Mouse (Mus musculus) heart, postnatal 0 days (tissue): ENCODE results near the gene Sec24c. TPM values are rescaled to one million over a fixed set of nuclear protein-coding genes. Genes with fewer than 3 reads are reported as not detected.

Experiments
- ATAC-seq: fragments of 200-750 bp; cut with Nextera tagmentation; 2 replicates; pipeline ENCODE4 v1.8.0; 2017; ENCODE audit warnings: low read depth, moderate number of reproducible peaks, moderate library complexity; ENCODE audit not compliant: insufficient read depth
- DNase-seq: peaks from one replicate; pipeline ENCODE4 v3.0.0-alpha.2; 2016; ENCODE audit warnings: low spot score
- H3K27ac ChIP-seq: fragments of 300-500 bp; sonication (generic); 2 replicates; pipeline ENCODE4 v1.5.1; 2014; ENCODE audit warnings: low read depth, mild to moderate bottlenecking
- H3K27me3 ChIP-seq: fragments of 300-500 bp; sonication (generic); 2 replicates; pipeline ENCODE4 v1.6.1; 2014; ENCODE audit warnings: low read length, mixed read lengths; ENCODE audit not compliant: control insufficient read depth, insufficient read depth
- H3K36me3 ChIP-seq: fragments of 300-500 bp; sonication (generic); replicated peaks from 2 replicates; pipeline ENCODE4 v1.6.1; 2014; ENCODE audit warnings: low read length, mixed read lengths; ENCODE audit not compliant: control insufficient read depth, insufficient read depth
- H3K4me1 ChIP-seq: fragments of 300-500 bp; sonication (generic); 2 replicates; pipeline ENCODE4 v1.6.1; 2014; ENCODE audit warnings: antibody characterized with exemption; ENCODE audit not compliant: control insufficient read depth, insufficient read depth
- H3K4me2 ChIP-seq: fragments of 300-500 bp; sonication (generic); 2 replicates; pipeline ENCODE4 v1.6.1; 2014; ENCODE audit warnings: low read depth, mild to moderate bottlenecking, low read length, moderate library complexity
- H3K4me3 ChIP-seq: fragments of 300-500 bp; sonication (generic); 2 replicates; pipeline ENCODE4 v1.5.1; 2014; ENCODE audit warnings: low read depth, low read length
- H3K9ac ChIP-seq: fragments of 300-500 bp; sonication (generic); replicated peaks from 2 replicates; pipeline ENCODE4 v1.6.1; 2014; ENCODE audit warnings: low read depth, low read length, mixed read lengths
- H3K9me3 ChIP-seq: fragments of 300-500 bp; sonication (generic); replicated peaks from 2 replicates; pipeline ENCODE4 v1.6.1; 2016; ENCODE audit warnings: low read length; ENCODE audit not compliant: control insufficient read depth
- CTCF ChIP-seq: IDR thresholded peaks from 2 replicates; pipeline ENCODE4 v1.5.1; 2016; ENCODE audit warnings: antibody characterized with exemption, control low read depth, low read depth
- EP300 ChIP-seq: IDR thresholded peaks from 2 replicates; pipeline ENCODE4 v1.6.1; 2016; ENCODE audit warnings: antibody characterized with exemption, low read depth
- WGBS: fragments of 180-500 bp; shearing (Covaris S2); extraction: QIAGEN DNeasy Blood & Tissue Kit; methylation state at CpG from one replicate; pipeline ENCODE4 v1.1.7; 2014; 5-methylcytosine and 5-hydroxymethylcytosine counted together
- microRNA-seq: library from miRNA; unstranded; fragments of <30 nt; microRNA quantifications from one replicate; pipeline ENCODE4, GENCODE M21; 2016
- polyA plus RNA-seq: library from polyadenylated mRNA; unstranded; fragments of >200 nt; fragmentation: Nextera tagmentation; extraction: Ambion mirVana; gene quantifications from 2 replicates; pipeline ENCODE4 v1.2.1, GENCODE M21; 2015
- total RNA-seq: library from RNA; depleted of rRNA; stranded (reverse); fragments of >200 nt; gene quantifications from 2 replicates; pipeline ENCODE4 v1.2.3, GENCODE M21; 2014; ENCODE audit warnings: low replicate concordance; rRNA removed

The Sec24c gene
- total and polyA plus RNA-seq, 2 experiments from 2014 or later = 42.9 to 71.2 TPM

DNA sequence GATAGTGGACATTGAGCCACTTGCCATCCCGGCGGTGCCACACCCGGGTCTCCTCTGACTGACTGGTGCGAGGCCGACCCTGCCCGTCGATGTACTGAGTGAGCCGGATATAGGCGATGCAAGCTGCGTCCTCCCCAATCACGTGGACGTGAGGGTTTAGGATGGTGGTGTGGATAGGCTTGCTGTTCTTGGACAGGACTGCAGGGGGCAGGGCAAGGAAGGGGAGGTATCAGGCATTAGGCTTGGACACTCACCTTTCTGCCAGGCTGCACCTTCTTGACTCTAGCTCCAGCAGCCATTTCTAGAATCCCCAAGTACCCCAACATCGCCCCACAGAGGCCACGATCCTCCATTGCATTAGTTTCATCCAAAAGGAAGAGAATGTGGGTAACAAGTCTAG, 63.2 kb downstream of the Sec24c start:
- DNase-seq = peak; percentile 58
- Histone ChIP-seq H3K4me2 (no peak overlapping the region), H3K4me3 (no peak overlapping the region), H3K4me1 (peaks cover 20% of the 10 kb centered on the region), H3K27ac (no peak overlapping the region), H3K36me3 (peaks cover 57% of the 10 kb centered on the region), H3K9ac (no peak overlapping the region), H3K9me3 (no peaks in the 10 kb centered on the region), H3K27me3 (no peaks in the 10 kb centered on the region)
- TF ChIP-seq EP300 = no peak
- TF ChIP-seq CTCF = peak; percentile 80
- ATAC-seq = peak; percentile 20; the same call in 1 of the 2 replicates
- WGBS = 17% methylated on average over 14 of the region's 14 CpGs

- H3K27me3 ChIP-seq = no peaks in the 10 kb centered on the region
- H3K4me2 ChIP-seq = no peak overlapping the region
- H3K4me1 ChIP-seq = peaks cover 14% of the 10 kb centered on the region; the same call in 1 of the 2 replicates
- peaks cover 61% of the 10 kb centered on the region for H3K36me3 ChIP-seq
- no peak for TF ChIP-seq EP300
- TF ChIP-seq CTCF = no peak
- no peak for DNase-seq
- H3K9ac ChIP-seq = no peak overlapping the region
- no peaks in the 10 kb centered on the region for H3K9me3 ChIP-seq
- H3K27ac ChIP-seq = no peak overlapping the region
- no peak overlapping the region for H3K4me3 ChIP-seq
- 52% methylated on average over 8 of the region's 8 CpGs for WGBS
- no peak for ATAC-seq
These were observed 64.4 kb downstream of the Sec24c start for GRCm38 (mm10) chr14:20738511-20738910.

- Histone ChIP-seq H3K27ac (no peak overlapping the region), H3K9me3 (no peaks in the 10 kb centered on the region), H3K27me3 (no peaks in the 10 kb centered on the region), H3K4me2 (no peak overlapping the region), H3K36me3 (peaks cover 77% of the 10 kb centered on the region), H3K4me3 (no peak overlapping the region), H3K4me1 (no peaks in the 10 kb centered on the region), H3K9ac (no peak overlapping the region)
- DNase-seq (no peak), ATAC-seq (no peak)
- WGBS = 76% methylated on average over 9 of the region's 9 CpGs
- TF ChIP-seq EP300 (no peak), CTCF (no peak)
These were observed 67.2 kb downstream of the Sec24c start for GRCm38 (mm10) chr14:20741301-20741700.

DNA sequence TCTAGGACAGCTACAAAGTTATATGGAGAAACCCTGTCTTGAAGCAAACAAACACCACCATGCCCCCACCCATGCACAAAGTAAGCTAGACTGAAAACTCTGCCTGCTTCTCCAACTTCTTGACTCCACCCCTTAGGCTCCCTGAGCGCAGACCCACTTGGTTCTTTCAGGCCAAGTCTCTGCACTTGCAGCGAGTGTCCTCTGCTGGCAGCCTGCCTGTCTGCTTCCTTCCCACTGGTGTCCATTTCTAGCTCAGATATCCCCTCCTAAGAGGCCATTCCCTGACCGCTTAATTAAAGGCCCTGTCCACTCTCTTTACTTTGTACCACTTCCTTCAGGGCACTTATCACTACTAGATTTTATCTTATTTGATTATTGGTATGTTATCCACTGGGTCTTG, 69.5 kb downstream of the Sec24c start:
- DNase-seq (no peak), ATAC-seq (no peak)
- Histone ChIP-seq H3K27ac (no peak overlapping the region), H3K9me3 (no peaks in the 10 kb centered on the region), H3K9ac (no peak overlapping the region), H3K4me2 (no peak overlapping the region), H3K4me1 (peaks cover 3% of the 10 kb centered on the region; the same call in 1 of the 2 replicates), H3K36me3 (peaks cover 75% of the 10 kb centered on the region), H3K4me3 (no peak overlapping the region), H3K27me3 (no peaks in the 10 kb centered on the region)
- 50% methylated on average over 3 of the region's 3 CpGs for WGBS
- TF ChIP-seq EP300 (no peak), CTCF (peak; percentile 11; the same call in 1 of the 2 replicates)

Small RNA genes within 50 kb of the gene (microRNA-seq; reads per million reads assigned to microRNA genes)
- 1.4 reads per million for gene Mir6946

Other genes starting within 250 kb of the Sec24c start
- gene Cfap70, start 222.1 kb upstream of the Sec24c start, total RNA-seq = 0.15 TPM in 1 of 2 replicates, not detected in the other
- gene Cfap70, start 222.1 kb upstream of the Sec24c start, polyA plus RNA-seq = 0.11 and 0.38 TPM in 2 replicates
- 93.4 and 108 TPM in 2 replicates for gene Anxa7, start 194.2 kb upstream of the Sec24c start, total RNA-seq
- 37.5 and 39.3 TPM in 2 replicates for gene Anxa7, start 194.2 kb upstream of the Sec24c start, polyA plus RNA-seq
- 0.99 TPM in 1 of 2 replicates, not detected in the other for gene Mss51, start 177.4 kb upstream of the Sec24c start, total RNA-seq
- gene Mss51, start 177.4 kb upstream of the Sec24c start, polyA plus RNA-seq = 0.16 and 0.20 TPM in 2 replicates
- gene Ppp3cb, start 127.7 kb upstream of the Sec24c start, total RNA-seq = 22.7 and 27.1 TPM in 2 replicates
- gene Ppp3cb, start 127.7 kb upstream of the Sec24c start, polyA plus RNA-seq = 23.2 and 25.5 TPM in 2 replicates
- 8.8 and 29.8 TPM in 2 replicates for gene Usp54, start 33.2 kb upstream of the Sec24c start, total RNA-seq
- gene Usp54, start 33.2 kb upstream of the Sec24c start, polyA plus RNA-seq = 2.8 and 3.0 TPM in 2 replicates
- gene Myoz1, start 17.8 kb upstream of the Sec24c start, total RNA-seq = 17.7 and 25.0 TPM in 2 replicates
- gene Myoz1, start 17.8 kb upstream of the Sec24c start, polyA plus RNA-seq = 11.5 and 13.0 TPM in 2 replicates
- gene Synpo2l, start 6.0 kb upstream of the Sec24c start, total RNA-seq = 190 and 249 TPM in 2 replicates
- 96.8 and 104 TPM in 2 replicates for gene Synpo2l, start 6.0 kb upstream of the Sec24c start, polyA plus RNA-seq
- gene Fut11, start 20.7 kb downstream of the Sec24c start, total RNA-seq = 11.1 and 14.2 TPM in 2 replicates
- gene Fut11, start 20.7 kb downstream of the Sec24c start, polyA plus RNA-seq = 11.4 and 11.9 TPM in 2 replicates
- gene Chchd1, start 28.7 kb downstream of the Sec24c start, total RNA-seq = 159 and 181 TPM in 2 replicates
- gene Chchd1, start 28.7 kb downstream of the Sec24c start, polyA plus RNA-seq = 243 and 251 TPM in 2 replicates
- 60.1 and 78.8 TPM in 2 replicates for gene Zswim8, start 33.2 kb downstream of the Sec24c start, total RNA-seq
- gene Zswim8, start 33.2 kb downstream of the Sec24c start, polyA plus RNA-seq = 11.6 and 14.2 TPM in 2 replicates
- gene Ndst2, start 60.3 kb downstream of the Sec24c start, total RNA-seq = 8.0 and 20.3 TPM in 2 replicates
- 7.8 and 8.5 TPM in 2 replicates for gene Ndst2, start 60.3 kb downstream of the Sec24c start, polyA plus RNA-seq
- gene Camk2g, start 119.8 kb downstream of the Sec24c start, total RNA-seq = 74.5 and 107 TPM in 2 replicates
- gene Camk2g, start 119.8 kb downstream of the Sec24c start, polyA plus RNA-seq = 60.8 and 72.5 TPM in 2 replicates
- 3.3 and 4.2 TPM in 2 replicates for gene Plau, start 162.4 kb downstream of the Sec24c start, total RNA-seq
- gene Plau, start 162.4 kb downstream of the Sec24c start, polyA plus RNA-seq = 0.84 and 0.89 TPM in 2 replicates